Mouse (Mus musculus) stomach, postnatal 0 days (tissue): ENCODE data around the gene Gm572.

ENCODE experiments used
- CTCF ChIP-seq: IDR thresholded peaks from 2 replicates; pipeline ENCODE4 v1.5.1; 2016; ENCODE audit warnings: antibody characterized with exemption, low read depth, mild to moderate bottlenecking, moderate library complexity
- EP300 ChIP-seq: optimal IDR thresholded peaks from 2 replicates; pipeline ENCODE3; 2016; ENCODE audit warnings: antibody characterized with exemption

DNA sequence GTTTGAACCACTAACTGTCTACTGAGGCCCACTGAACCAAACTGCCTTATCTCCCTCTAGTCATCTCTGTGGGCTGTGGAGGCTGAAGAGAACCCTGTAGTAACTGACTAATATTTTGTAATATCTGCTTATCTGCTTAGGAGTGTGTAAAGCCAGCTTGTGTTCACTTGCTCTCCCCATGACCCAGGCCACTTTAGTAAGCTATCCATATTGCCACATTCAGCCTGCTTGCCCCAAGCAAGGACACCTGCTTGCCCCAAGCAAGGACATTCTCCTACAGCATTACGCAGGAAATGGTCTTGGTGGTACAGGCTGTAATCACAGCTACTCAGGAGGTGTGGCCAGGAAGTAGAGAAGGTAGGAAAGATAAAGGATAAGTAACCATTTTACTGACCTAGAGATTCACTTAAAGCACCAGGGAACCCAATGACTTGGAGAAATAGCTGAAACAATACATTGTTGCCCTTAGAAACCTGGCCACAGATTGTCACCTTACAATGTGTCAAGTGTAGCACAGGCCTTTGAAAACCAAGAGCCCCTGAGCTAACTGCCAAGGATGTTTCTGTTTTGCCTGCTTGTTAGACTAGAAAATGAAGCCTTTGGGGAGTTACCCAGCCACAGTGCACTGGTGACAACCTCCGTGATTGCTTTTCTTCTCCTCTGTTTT is 9.6 kb upstream of the Gm572 start:
- TF ChIP-seq CTCF, result no peak
- no peak for TF ChIP-seq EP300
